Mouse (Mus musculus): ENCODE measurements around the gene Mpdu1. TPM values are rescaled to one million over a fixed set of nuclear protein-coding genes. Genes with fewer than 3 reads are reported as not detected.
"Not testable (repeated sequence)": the region's sequence is repeated elsewhere in the genome, so short reads cannot be mapped to it uniquely, and the experiment has no call there.

Gene Mpdu1
- total RNA-seq, 4 experiments from 2014 or later = 59.3 to 68.7 (median 61.4) TPM

DNA sequence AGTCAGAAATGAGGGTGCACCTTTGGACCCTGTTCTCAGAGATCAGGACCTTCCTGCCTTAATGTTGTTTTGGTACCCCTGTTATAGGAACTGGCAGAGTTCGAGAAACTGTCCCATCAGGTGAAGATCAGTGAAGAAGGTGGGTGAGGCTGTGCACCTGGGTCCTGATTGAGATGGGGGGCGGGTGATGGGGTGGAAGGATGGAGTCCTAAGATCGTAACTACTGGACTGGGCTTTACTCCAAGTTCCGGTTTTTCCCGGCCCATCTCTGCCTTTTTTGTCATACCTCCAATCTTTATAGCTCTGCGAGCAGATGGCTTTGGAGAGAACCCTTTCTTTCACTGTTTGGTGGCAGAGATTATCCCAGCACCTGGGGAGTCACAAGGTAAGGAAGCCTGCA lies 40.0 kb downstream of the Mpdu1 start:
- no peak for DNase-seq (ENCODE audit: low spot score in 2 of 2)

DNA sequence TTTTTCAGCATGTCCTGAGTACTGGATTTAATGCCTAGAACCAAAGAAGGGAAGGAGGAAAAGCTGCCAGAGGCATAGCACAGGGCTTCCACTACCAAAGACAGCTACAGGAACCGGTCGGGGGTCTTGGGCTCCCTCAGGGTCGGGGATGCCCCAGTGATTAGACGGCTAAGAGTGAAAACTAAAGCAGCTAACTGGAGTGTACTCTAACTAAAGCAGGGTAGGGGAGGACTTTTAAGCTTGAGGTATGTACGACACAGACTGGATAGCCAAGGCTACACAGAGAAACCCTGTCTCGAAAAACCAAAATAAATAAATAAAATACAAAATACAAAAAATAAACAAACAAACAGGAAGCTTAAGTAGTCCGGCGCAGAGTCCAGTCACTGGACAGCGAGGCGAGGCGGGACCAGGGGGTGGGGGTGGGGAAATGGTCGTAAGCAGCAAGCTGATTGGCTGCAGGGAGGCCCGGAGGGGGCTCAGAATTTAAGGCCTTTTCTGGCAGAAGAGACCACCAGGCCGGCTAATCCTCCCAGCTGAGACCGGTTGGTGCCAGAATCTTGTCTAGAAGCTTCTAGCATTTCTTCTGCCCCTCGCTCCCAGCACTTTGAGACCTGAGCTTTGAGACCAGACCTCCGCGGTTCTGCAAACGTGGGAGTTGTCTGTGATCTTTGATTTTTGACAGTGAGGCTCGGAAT lies 40.7 kb downstream of the Mpdu1 start, which contains the start of gene Sat2:
TSS of gene Sat2 (plus strand) at position 454 of the 698 bp plus-strand sequence.
- no peak for DNase-seq (ENCODE audit: low spot score in 2 of 2)

DNA sequence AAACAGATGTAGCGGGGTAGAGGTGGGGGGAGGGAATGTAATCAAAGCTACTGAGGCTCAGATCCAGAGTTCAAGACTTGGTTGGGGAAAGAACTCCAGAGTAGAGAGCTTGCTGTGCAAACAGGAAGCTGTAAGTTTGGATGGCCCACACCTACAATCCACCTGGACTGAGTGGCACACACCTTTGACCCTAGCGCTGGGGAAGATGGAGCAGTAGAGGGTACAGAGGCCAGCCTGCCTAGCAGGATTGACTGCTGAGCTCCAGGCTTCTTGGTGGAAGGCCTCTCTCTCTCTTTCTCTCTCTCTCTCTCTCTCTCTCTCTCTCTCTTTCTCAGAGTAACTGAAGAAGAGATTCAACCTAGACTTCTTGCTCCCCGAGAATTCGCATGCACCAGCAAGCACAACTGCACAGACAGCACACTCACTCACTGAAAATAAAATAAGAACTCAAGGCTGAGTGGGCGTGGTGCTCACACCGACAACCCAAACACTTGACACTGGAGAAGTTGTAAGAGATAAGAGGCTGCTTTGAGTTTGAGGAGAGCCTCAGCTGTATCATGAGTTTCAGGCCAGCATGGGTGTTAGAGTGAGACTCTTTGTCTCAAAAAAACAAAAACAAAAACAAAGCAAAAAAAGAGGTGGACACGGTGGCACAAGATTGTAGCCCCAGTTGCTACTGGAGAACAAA lies 41.9 kb downstream of the Mpdu1 start:
- no peak for DNase-seq (ENCODE audit: low spot score in 2 of 2)

DNA sequence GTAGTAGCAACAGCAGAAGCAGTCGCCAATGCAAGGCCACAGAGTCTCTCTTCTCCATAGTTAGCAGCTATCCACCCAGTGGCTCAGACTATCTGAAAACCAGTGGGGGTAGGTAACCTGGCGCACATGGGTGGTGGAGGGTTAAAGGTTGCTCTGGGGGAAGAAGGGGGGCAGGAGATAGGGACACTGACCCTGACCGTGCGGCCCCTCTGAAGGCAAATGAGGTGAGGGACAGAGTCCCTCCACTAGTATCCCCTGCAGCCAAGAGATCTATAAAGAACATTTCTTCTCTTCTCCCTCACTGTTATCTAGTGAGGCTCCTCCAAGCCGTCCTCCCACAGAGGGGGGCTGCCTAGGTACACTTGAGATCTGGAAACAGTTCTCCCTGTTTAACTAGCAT lies 44.6 kb downstream of the Mpdu1 start, which contains the start of gene Shbg:
TSS of gene Shbg (minus strand) at position 101 of the 400 bp plus-strand sequence.
- no peak for DNase-seq (ENCODE audit: low spot score in 2 of 2)

DNA sequence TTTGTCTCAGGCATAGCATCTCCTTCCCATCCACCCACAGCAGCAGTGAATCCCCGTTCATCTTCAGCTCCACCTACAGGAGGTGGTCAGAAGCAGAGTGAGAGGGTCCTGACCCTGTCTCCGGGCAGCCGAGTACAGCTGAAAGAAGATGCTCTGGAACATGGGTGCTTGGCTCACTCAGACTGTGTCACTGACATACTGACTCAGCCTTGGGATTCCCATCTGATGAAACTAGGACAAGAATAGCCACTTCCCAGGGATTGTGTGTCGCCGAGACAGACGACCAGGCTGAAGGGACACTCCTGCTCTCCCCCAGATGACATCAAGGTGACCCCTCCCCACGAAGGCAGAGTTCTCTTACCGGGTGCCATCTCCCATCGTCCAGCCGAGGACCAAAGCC lies 45.7 kb downstream of the Mpdu1 start:
- no peak for DNase-seq (ENCODE audit: low spot score in 2 of 2)

DNA sequence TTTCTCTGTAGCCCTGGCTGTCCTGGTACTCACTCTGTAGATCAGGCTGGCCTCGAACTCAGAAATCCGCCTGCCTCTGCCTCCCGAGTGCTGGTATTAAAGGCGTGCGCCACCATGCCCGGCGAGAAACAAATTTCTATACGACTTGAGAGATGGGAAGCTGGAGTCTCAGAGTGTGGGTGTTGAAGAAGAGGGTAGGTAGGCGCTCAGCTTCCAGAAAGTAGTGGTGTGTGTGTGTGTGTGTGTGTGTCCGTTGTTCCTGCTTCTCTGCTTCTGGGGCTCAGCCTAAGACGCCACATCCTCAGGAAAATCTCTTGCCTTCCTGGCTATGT lies 48.2 kb downstream of the Mpdu1 start:
- DNase-seq (ENCODE audit: low spot score in 2 of 2) = not testable (repeated sequence)

DNA sequence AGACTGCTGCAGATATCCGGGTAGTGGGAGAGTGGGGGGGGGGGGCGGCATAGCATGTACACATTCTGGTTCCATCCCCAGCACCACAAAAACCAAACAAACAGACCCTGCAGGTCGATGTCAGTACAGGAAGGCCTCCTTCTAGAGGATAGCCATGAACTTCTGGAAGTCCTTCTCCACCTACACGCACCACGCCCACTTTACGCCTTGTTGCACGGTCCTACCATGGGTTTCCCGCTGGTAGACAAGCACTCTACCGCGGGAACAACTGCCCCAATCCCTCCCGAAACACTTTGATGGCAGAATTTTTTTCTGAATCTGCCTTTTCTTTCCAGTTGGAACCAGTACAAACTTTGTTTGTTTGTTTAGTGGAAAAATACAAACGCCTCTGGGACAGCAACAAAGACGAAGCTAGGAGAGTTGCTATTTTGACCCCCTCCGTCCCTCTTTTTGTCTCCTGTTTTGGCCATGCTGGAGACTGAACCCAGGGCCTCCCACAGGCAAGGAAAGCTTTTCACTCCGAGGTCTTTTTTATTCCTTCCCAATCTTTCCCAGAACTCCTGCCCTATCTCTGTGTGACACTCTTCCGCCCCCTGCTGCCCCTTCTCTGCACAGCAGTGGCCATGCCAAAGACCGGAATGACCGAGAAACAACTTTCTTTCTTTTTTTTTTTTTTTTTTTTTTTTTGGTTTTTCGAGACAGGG lies 48.7 kb downstream of the Mpdu1 start:
- DNase-seq (ENCODE audit: low spot score in 2 of 2) = peak; percentile 37 to 72

DNA sequence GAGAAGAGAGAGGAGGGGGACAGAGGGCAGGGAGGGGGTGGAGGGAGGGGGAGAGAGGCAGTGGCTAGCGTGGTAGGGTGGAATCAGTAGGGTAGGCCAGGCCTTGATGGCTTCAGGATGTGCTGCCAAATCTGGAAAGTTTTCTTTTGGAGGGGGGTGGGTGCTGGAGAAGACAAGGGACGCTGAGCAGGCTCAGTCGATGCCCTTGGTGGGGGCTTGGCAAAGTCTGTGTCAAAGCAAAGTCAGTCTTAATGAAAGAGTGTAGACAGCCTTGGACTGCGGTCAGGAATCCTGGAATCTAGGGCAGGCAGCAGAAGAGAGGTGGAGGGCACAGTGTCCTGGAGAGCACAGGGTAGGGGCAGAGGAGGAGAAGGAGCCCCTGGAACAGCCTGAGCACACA lies 51.5 kb downstream of the Mpdu1 start:
- DNase-seq (ENCODE audit: low spot score in 2 of 2) = no peak

DNA sequence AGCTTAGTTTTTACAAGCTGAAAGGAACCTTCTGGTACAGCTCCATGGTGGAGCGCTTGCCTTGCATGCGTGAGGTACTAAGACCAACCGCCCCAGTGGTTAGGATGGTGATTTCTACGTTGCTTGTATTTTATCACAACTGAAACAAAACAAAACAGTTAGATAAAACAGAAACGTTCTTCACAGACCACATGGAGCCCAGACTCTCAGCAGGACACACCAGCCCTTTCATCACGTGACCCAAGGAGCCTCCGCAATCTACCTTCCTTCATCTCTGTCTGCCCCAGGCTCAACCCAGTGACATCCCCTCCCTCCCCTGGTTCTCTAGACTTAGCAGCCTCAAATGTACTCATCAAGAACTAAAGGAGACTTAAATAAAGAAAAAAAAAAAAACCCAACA lies 53.0 kb downstream of the Mpdu1 start:
- no peak for DNase-seq (ENCODE audit: low spot score in 2 of 2)

DNA sequence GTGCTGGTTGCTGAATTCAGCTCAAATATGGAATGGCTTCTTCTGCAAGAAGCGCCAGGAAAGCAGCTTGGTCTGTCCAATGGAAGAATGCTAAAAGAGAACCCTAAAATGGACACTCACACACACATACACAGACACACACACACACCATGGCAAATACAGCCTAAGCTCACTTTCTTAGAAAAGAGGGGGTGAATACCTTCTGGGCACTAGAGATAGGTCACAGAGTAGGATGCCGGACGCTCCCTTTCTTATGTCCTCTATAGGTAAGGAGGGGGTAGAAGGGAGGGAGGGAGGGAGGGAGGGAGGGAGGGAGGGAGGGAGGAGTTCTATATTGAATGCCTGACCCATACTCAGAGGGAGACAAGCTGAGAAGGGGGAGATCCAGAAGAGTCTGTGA lies 53.9 kb downstream of the Mpdu1 start:
- DNase-seq (ENCODE audit: low spot score in 2 of 2) = no peak

DNA sequence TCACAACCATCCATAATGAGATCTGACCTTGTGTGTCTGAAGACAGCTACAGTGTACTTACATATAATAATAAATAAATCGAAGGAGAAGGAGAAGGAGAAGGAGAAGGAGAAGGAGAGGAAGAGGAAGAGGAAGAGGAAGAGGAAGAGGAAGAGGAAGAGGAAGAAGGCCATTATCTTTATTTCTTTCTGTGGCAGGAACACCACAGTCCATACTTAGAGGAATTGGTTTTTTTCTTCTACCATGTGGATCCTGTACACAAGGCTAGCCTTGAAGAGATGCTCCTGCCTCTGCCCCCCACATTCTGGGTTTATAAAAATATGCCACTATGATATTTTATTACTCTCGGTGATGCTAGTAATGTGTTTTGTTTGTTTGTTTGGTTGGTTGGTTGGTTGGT lies 55.6 kb downstream of the Mpdu1 start:
- no peak for DNase-seq (ENCODE audit: low spot score in 2 of 2)

Small RNA genes within 50 kb of the gene (microRNA-seq; reads per million reads assigned to microRNA genes)
- gene Mir1934 (5.7 to 5.9 reads per million in 2 experiments), gene Mir467f (0 reads per million in 2 experiments)

Other genes with a start within 250 kb of the Mpdu1 start
- 10 to 100 TPM; 17.3 to 29.2 (median 21.9) TPM for gene Kdm6b, start 249.0 kb downstream of the Mpdu1 start, total RNA-seq (2022)
- gene Dnah2, start 113.5 kb downstream of the Mpdu1 start, total RNA-seq (2022) = 1 to 10 TPM; 3.3 to 4.9 (median 3.9) TPM
- 10 to 100 TPM; 89.2 to 96.6 (median 90.5) TPM for gene Efnb3, start 102.4 kb downstream of the Mpdu1 start, total RNA-seq (2022)
- gene Wrap53, start 82.4 kb downstream of the Mpdu1 start, total RNA-seq (2022) = 10 to 100 TPM; 10.1 to 13.8 (median 11.3) TPM
- gene Trp53, start 82.3 kb downstream of the Mpdu1 start, total RNA-seq (2022) = 10 to 100 TPM; 26.6 to 32.6 (median 28.2) TPM
- gene Atp1b2, start 56.7 kb downstream of the Mpdu1 start, total RNA-seq (2022) = 100 to 1,000 TPM; 400 to 455 (median 419) TPM
- 1 to 10 TPM in 1 of 4 experiments, not detected in 3; 1.0 TPM for gene Shbg, start 44.7 kb downstream of the Mpdu1 start, total RNA-seq (2022)
- 10 to 100 TPM in 3 of 4 experiments, 1 to 10 TPM in 1; 7.9 to 11.6 (median 10.5) TPM for gene Sat2, start 40.6 kb downstream of the Mpdu1 start, total RNA-seq (2022)
- gene Fxr2, start 29.7 kb downstream of the Mpdu1 start, total RNA-seq (2022) = 100 to 1,000 TPM; 132 to 147 (median 140) TPM
- under 1 TPM in 1 of 4 experiments, not detected in 3; 0.46 TPM for gene Sox15, start 7.3 kb downstream of the Mpdu1 start, total RNA-seq (2022)
- gene Cd68, start 3.5 kb upstream of the Mpdu1 start, total RNA-seq (2022) = 10 to 100 TPM; 14.1 to 63.3 (median 34.2) TPM
- 100 to 1,000 TPM; 268 to 307 (median 295) TPM for gene Eif4a1, start 9.8 kb upstream of the Mpdu1 start, total RNA-seq (2022)
- 10 to 100 TPM; 72.6 to 96.8 (median 83.6) TPM for gene Senp3, start 19.4 kb upstream of the Mpdu1 start, total RNA-seq (2022)
- 1 to 10 TPM; 2.5 to 4.2 (median 3.2) TPM for gene Tnfsf13, start 23.1 kb upstream of the Mpdu1 start, total RNA-seq (2022)
- 10 to 100 TPM; 10.2 to 15.1 (median 11.7) TPM for gene Tnfsf12, start 33.2 kb upstream of the Mpdu1 start, total RNA-seq (2022)
- 1 to 10 TPM; 1.5 to 2.0 (median 1.8) TPM for gene Tnfsfm13, start 33.5 kb upstream of the Mpdu1 start, total RNA-seq (2022)
- 10 to 100 TPM; 48.6 to 56.4 (median 51.3) TPM for gene Polr2a, start 96.0 kb upstream of the Mpdu1 start, total RNA-seq (2022)
- gene Slc35g3, start 99.3 kb upstream of the Mpdu1 start, total RNA-seq (2022) = not detected
- gene Zbtb4, start 103.3 kb upstream of the Mpdu1 start, total RNA-seq (2022) = 100 to 1,000 TPM; 138 to 158 (median 147) TPM
- gene Chrnb1, start 133.3 kb upstream of the Mpdu1 start, total RNA-seq (2022) = 1 to 10 TPM in 2 of 4 experiments, under 1 TPM in 2; 0.51 to 1.2 (median 0.92) TPM
- 10 to 100 TPM; 18.8 to 22.3 (median 19.7) TPM for gene Fgf11, start 139.2 kb upstream of the Mpdu1 start, total RNA-seq (2022)
- gene Tmem102, start 143.0 kb upstream of the Mpdu1 start, total RNA-seq (2022) = under 1 TPM in 2 of 4 experiments, not detected in 2; 0.16 to 0.20 TPM
- not detected for gene Gm39566, start 152.7 kb upstream of the Mpdu1 start, total RNA-seq (2022)
- gene Spem2, start 155.8 kb upstream of the Mpdu1 start, total RNA-seq (2022) = not detected
- under 1 TPM in 3 of 4 experiments, not detected in 1; 0.43 to 0.74 (median 0.49) TPM for gene Spem1, start 159.5 kb upstream of the Mpdu1 start, total RNA-seq (2022)
- gene Nlgn2, start 175.1 kb upstream of the Mpdu1 start, total RNA-seq (2022) = 100 to 1,000 TPM; 217 to 228 (median 217) TPM
- 100 to 1,000 TPM; 117 to 147 (median 123) TPM for gene Tmem256, start 175.9 kb upstream of the Mpdu1 start, total RNA-seq (2022)
- gene Plscr3, start 183.7 kb upstream of the Mpdu1 start, total RNA-seq (2022) = 10 to 100 TPM; 16.0 to 20.0 (median 18.6) TPM
- gene Tnk1, start 196.1 kb upstream of the Mpdu1 start, total RNA-seq (2022) = under 1 TPM in 3 of 4 experiments, not detected in 1; 0.26 to 0.46 (median 0.30) TPM
- not detected for gene Tmem95, start 215.4 kb upstream of the Mpdu1 start, total RNA-seq (2022)
- 1 to 10 TPM; 1.0 to 2.0 (median 1.2) TPM for gene Kctd11, start 218.8 kb upstream of the Mpdu1 start, total RNA-seq (2022)
- gene Acap1, start 232.9 kb upstream of the Mpdu1 start, total RNA-seq (2022) = not detected
- gene 2810408A11Rik, start 238.3 kb upstream of the Mpdu1 start, total RNA-seq (2022) = 1 to 10 TPM in 1 of 4 experiments, under 1 TPM in 3; 0.39 to 1.1 (median 0.56) TPM
- gene Neurl4, start 238.4 kb upstream of the Mpdu1 start, total RNA-seq (2022) = 100 to 1,000 TPM in 3 of 4 experiments, 10 to 100 TPM in 1; 97.6 to 122 (median 112) TPM